Mouse (Mus musculus) forebrain, embryonic 14.5 days (tissue): Measurements from ENCODE around the gene Mroh7. TPM values are rescaled to one million over a fixed set of nuclear protein-coding genes. Genes with fewer than 3 reads are reported as not detected.
A peak's percentile ranks its signal among the peaks of the same experiment; 100 is the strongest.

Source experiments
- ATAC-seq: fragments of 200-750 bp; cut with Nextera tagmentation; 2 replicates; pipeline ENCODE4 v1.8.0; 2017; ENCODE audit warnings: mild to moderate bottlenecking, moderate library complexity
- DNase-seq: peaks from one replicate; pipeline ENCODE4 v3.0.0-alpha.2; 2015; ENCODE audit warnings: low spot score
- H3K27ac ChIP-seq: fragments of 300-500 bp; sonication (generic); 2 replicates; pipeline ENCODE4 v1.5.1; 2014; ENCODE audit warnings: low read depth, mild to moderate bottlenecking, control low read depth, low read length, moderate library complexity
- H3K27me3 ChIP-seq: fragments of 300-500 bp; sonication (generic); replicated peaks from 2 replicates; pipeline ENCODE4 v1.6.1; 2014; ENCODE audit warnings: low read length, control low read depth, mixed read lengths; ENCODE audit not compliant: control insufficient read depth, insufficient read depth
- H3K36me3 ChIP-seq: fragments of 300-500 bp; sonication (generic); 2 replicates; pipeline ENCODE4 v1.6.1; 2014; ENCODE audit warnings: low read length, control low read depth; ENCODE audit not compliant: control insufficient read depth, insufficient read depth
- H3K4me1 ChIP-seq: fragments of 300-500 bp; sonication (generic); 2 replicates; pipeline ENCODE4 v1.6.1; 2014; ENCODE audit warnings: antibody characterized with exemption, low read length, control low read depth; ENCODE audit not compliant: control insufficient read depth, insufficient read depth
- H3K4me2 ChIP-seq: fragments of 300-500 bp; sonication (generic); 2 replicates; pipeline ENCODE4 v1.6.1; 2014; ENCODE audit warnings: mild to moderate bottlenecking, control low read depth, low read length
- H3K4me3 ChIP-seq: fragments of 300-500 bp; sonication (generic); 2 replicates; pipeline ENCODE4 v1.5.1; 2014; ENCODE audit warnings: low read depth, low read length, control low read depth
- H3K9ac ChIP-seq: fragments of 300-500 bp; sonication (generic); 2 replicates; pipeline ENCODE4 v1.6.1; 2014; ENCODE audit warnings: mild to moderate bottlenecking, low read length, control low read depth, moderate library complexity
- H3K9me3 ChIP-seq: fragments of 300-500 bp; sonication (generic); replicated peaks from 2 replicates; pipeline ENCODE4 v1.6.1; 2016; ENCODE audit warnings: low read length, control low read depth, mixed read lengths; ENCODE audit not compliant: control insufficient read depth
- WGBS: fragments of 180-500 bp; shearing (Covaris S2); extraction: QIAGEN DNeasy Blood & Tissue Kit; methylation state at CpG from one replicate; pipeline ENCODE4 v1.1.7; 2014; 5-methylcytosine and 5-hydroxymethylcytosine counted together
- polyA plus RNA-seq: library from polyadenylated mRNA; unstranded; fragments of >200 nt; fragmentation: Nextera tagmentation; extraction: Ambion mirVana; gene quantifications from 2 replicates; pipeline ENCODE4 v1.2.1, GENCODE M21; 2014

Mroh7 gene
- polyA plus RNA-seq, 1 experiment from 2014 or later: 0.18 TPM

- 45% methylated on average over 5 of the region's 5 CpGs for WGBS
- H3K4me2 ChIP-seq: 0 out of 2 replicates have a peak overlapping the region, but pooled peaks have one; percentile 5
- no peaks in the 10 kb centered on the region for H3K36me3 ChIP-seq
- H3K9me3 ChIP-seq: no peaks in the 10 kb centered on the region
- no peak overlapping the region for H3K4me3 ChIP-seq
- H3K27me3 ChIP-seq: no peaks in the 10 kb centered on the region
- H3K4me1 ChIP-seq: peaks cover 19% of the 10 kb centered on the region
- 0 out of 2 replicates have a peak, but pooled peaks have one; percentile 6 for ATAC-seq
- DNase-seq: no peak
- H3K27ac ChIP-seq: no peak overlapping the region
- no peak overlapping the region for H3K9ac ChIP-seq
Measured at GRCm38 (mm10) chr4:106707957-106708356, 22.8 kb downstream of the Mroh7 start.

GRCm38 (mm10) chr4:106705096-106705665 lies 25.5 kb downstream of the Mroh7 start:
- DNase-seq: peak; percentile 36
- Histone ChIP-seq H3K36me3 (no peaks in the 10 kb centered on the region), H3K27me3 (no peaks in the 10 kb centered on the region), H3K9ac (peak overlapping the region; percentile 41; the same call in 1 of the 2 replicates), H3K4me3 (no peak overlapping the region), H3K27ac (peak overlapping the region; percentile 68), H3K4me2 (no peak overlapping the region), H3K9me3 (no peaks in the 10 kb centered on the region), H3K4me1 (peaks cover 27% of the 10 kb centered on the region)
- WGBS: 23% methylated on average over 8 of the region's 8 CpGs
- no peak for ATAC-seq

DNA sequence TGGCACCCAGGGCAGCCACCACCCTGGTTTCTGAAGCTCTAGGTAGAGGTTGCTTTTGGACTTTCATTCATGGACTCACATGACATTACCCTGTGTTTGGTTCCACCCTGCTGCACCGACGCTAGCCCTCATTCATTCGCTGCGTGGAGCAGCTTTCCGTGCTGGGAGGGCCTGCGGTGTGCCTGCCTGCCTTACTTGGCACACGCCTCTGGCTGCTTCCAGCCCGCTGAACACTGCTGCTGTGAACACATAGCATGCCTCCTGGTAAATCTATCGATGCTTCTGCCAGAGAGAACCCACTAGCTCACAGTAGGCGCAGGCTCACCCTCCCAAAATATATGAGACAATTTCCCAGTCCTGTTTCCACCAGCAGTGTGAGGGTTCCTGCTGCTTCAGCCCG lies 26.3 kb downstream of the Mroh7 start:
- Histone ChIP-seq H3K4me1 (peaks cover 27% of the 10 kb centered on the region), H3K4me2 (no peak overlapping the region), H3K9ac (peak overlapping the region; percentile 41; the same call in 1 of the 2 replicates), H3K4me3 (no peak overlapping the region), H3K36me3 (no peaks in the 10 kb centered on the region), H3K9me3 (no peaks in the 10 kb centered on the region), H3K27me3 (no peaks in the 10 kb centered on the region), H3K27ac (peak overlapping the region; percentile 68)
- peak; percentile 72 for DNase-seq
- ATAC-seq: peak; percentile 63; the same call in 1 of the 2 replicates
- 23% methylated on average over 11 of the region's 11 CpGs for WGBS

DNA sequence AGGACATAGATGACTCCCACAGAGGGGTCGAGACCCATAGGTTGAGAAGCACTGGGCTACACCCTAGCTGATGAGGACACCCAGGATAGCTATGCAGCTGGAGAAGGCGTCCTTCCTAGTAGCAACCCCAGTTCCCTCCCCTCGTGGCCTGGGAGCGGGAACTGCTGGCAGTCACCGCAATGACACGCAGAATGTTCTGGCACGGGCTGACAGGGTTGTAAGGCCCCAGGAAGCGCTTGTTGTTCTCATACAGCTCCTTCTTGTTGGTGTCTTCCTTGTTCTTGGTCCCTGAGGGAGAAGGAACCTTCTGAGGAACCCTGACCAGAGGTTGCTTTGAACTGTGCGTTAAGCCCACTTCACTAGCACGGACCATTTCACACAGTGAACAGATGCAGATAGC lies 26.8 kb downstream of the Mroh7 start:
- DNase-seq (no peak), ATAC-seq (no peak)
- H3K36me3 ChIP-seq: no peaks in the 10 kb centered on the region
- peak overlapping the region; percentile 68; the same call in 1 of the 2 replicates for H3K27ac ChIP-seq
- H3K4me2 ChIP-seq: no peak overlapping the region
- 78% methylated on average over 10 of the region's 10 CpGs for WGBS
- H3K27me3 ChIP-seq: no peaks in the 10 kb centered on the region
- H3K9me3 ChIP-seq: no peaks in the 10 kb centered on the region
- H3K4me3 ChIP-seq: no peak overlapping the region
- H3K4me1 ChIP-seq: peaks cover 27% of the 10 kb centered on the region
- H3K9ac ChIP-seq: no peak overlapping the region

DNA sequence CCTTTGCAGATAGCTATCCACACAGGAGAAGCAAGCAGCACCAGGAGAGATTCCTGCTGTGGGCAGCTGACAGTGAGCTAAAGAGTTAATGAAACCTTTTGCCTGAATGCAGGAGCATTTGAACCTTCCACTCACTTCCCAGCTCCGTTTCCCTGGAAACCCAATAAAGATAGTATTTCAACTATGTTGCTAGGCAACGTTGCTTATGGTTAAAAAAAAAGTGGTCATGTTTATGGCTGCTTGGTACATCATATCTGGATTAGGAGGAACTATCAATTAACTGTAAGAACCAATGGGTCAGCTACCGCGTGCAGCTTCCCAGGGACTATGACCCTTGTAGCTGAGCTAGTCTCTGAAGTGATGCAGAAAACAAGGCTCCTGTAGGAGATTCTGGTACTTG lies 29.9 kb downstream of the Mroh7 start:
- no peaks in the 10 kb centered on the region for H3K27me3 ChIP-seq
- H3K9ac ChIP-seq: no peak overlapping the region
- no peaks in the 10 kb centered on the region for H3K36me3 ChIP-seq
- H3K9me3 ChIP-seq: no peaks in the 10 kb centered on the region
- H3K4me3 ChIP-seq: no peak overlapping the region
- H3K27ac ChIP-seq: peak overlapping the region; percentile 44
- peaks cover 27% of the 10 kb centered on the region for H3K4me1 ChIP-seq
- 42% methylated on average over 4 of the region's 4 CpGs for WGBS
- ATAC-seq: no peak
- peak; percentile 74 for DNase-seq
- H3K4me2 ChIP-seq: 0 out of 2 replicates have a peak overlapping the region, but pooled peaks have one; percentile 1

DNA sequence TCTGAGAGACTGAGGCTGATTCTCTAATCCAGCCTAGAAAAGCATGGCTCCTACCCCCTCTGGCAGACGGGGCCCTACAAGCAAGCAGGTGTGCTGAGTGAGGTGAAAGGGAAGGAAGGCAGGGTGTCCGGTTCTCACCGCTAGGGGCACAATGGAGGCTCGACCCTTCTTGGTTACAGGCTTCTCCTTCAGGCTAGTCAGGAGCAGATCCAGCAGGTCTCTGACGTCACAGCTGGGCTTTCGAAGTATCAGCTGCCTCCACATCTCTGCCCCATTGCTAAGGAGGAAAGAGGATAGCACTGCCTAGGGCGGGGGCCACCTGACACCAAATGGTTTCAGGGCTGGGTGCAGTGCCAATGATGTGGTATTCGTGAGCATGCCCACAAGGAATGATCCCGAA lies 30.7 kb downstream of the Mroh7 start:
- Histone ChIP-seq H3K4me3 (no peak overlapping the region), H3K9ac (no peak overlapping the region), H3K4me2 (no peak overlapping the region), H3K27ac (0 out of 2 replicates have a peak overlapping the region, but pooled peaks have one; percentile 30), H3K9me3 (no peaks in the 10 kb centered on the region), H3K4me1 (peaks cover 20% of the 10 kb centered on the region), H3K36me3 (no peaks in the 10 kb centered on the region), H3K27me3 (no peaks in the 10 kb centered on the region)
- DNase-seq (peak; percentile 55), ATAC-seq (no peak)
- WGBS: 21% methylated on average over 9 of the region's 9 CpGs

DNA sequence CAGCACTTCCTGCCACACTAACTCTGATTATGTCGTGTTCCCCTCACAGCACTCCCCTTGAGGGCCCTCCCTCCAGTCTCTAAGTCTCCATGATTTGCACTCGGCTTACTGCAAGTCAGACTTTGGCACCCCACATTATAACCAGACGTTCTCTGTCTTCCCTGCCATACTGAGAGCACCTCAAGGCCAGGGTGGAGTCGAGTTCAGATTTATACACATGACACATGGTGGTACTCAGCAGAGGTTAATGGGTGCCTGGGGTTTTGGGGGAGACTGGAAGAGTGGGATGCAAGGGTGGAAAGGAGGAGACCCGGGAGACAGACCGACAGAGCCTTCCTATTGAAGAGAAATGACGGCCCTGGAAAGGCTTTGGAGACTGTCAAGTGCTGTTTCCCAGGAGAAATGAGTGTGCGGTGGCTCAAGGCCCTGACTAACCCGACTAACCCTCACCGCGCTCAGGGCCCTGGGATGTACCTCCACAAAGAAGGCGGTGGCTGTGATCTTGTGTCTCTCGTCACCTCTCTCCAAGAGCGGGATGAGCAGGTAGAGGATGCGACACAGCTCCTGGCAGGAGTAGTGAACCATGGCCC lies 36.8 kb downstream of the Mroh7 start:
- H3K9ac ChIP-seq: no peak overlapping the region
- H3K27ac ChIP-seq: no peak overlapping the region
- 86% methylated on average over 15 of the region's 15 CpGs for WGBS
- no peak for DNase-seq
- no peak for ATAC-seq
- H3K36me3 ChIP-seq: no peaks in the 10 kb centered on the region
- H3K9me3 ChIP-seq: no peaks in the 10 kb centered on the region
- no peak overlapping the region for H3K4me3 ChIP-seq
- no peak overlapping the region for H3K4me2 ChIP-seq
- H3K27me3 ChIP-seq: no peaks in the 10 kb centered on the region
- no peaks in the 10 kb centered on the region for H3K4me1 ChIP-seq

DNA sequence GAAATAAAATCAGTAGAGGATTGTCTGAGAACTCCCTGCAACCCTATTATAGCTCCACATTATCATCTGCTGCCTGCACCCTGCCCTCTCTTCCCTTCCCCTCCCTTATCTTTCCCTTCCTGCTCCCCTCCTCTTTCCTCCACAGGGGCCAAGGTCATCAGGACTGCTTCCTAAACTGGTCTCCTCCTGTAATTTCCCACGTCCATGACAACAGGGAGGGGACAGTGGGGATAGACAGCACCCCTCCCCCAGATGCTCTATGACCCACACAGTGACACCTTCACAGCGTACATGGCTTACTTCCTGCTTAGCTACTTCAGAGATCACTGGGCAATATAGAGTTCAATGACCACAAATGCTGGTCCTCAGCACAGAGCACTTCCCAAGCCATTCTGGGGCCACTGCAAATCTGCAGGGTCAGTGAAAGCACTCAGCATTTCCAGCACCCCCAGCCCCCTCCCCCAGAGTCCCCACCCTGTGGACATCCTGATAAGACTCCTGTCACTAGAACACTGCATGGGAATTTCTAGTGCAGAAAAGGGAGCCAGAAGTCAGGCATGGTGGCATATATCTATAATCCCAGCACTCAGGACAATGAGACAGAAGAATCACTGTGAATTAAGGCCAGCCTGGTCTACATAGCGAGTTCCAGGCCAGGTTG lies 42.0 kb downstream of the Mroh7 start:
- Histone ChIP-seq H3K9me3 (no peaks in the 10 kb centered on the region), H3K36me3 (no peaks in the 10 kb centered on the region), H3K4me1 (no peaks in the 10 kb centered on the region), H3K4me3 (no peak overlapping the region), H3K27me3 (no peaks in the 10 kb centered on the region), H3K9ac (no peak overlapping the region), H3K27ac (no peak overlapping the region), H3K4me2 (no peak overlapping the region)
- ATAC-seq (no peak), DNase-seq (no peak)
- 44% methylated on average over 3 of the region's 3 CpGs for WGBS

- Histone ChIP-seq H3K36me3 (peaks cover 9% of the 10 kb centered on the region), H3K9me3 (no peaks in the 10 kb centered on the region), H3K27ac (no peak overlapping the region), H3K4me2 (no peak overlapping the region), H3K9ac (no peak overlapping the region), H3K27me3 (no peaks in the 10 kb centered on the region), H3K4me1 (peaks cover 7% of the 10 kb centered on the region), H3K4me3 (no peak overlapping the region)
- ATAC-seq (no peak), DNase-seq (no peak)
- WGBS: 49% methylated on average over 2 of the region's 2 CpGs
Measured at GRCm38 (mm10) chr4:106680955-106681354, 49.8 kb downstream of the Mroh7 start.
